Mouse (Mus musculus): ENCODE measurements around the gene Ppp1r8. TPM values are rescaled to one million over a fixed set of nuclear protein-coding genes. Genes with fewer than 3 reads are reported as not detected.

The Ppp1r8 gene
- 27.0 TPM for polyA plus RNA-seq (2014; fragmentation: Illumina TruSeq; extraction: RNeasy Lipid Tissue Mini Kit (QIAGEN cat#74804); ENCODE audit: low read depth, low replicate concordance)

GRCm38 (mm10) chr4:132842970-132843704, at the start of gene Ppp1r8:
Gene Ppp1r8 (minus strand): TSS chr4:132843169.

GRCm38 (mm10) chr4:132884064-132884843, 41.3 kb upstream of the Ppp1r8 start, which contains the start of gene Stx12:
Gene Stx12 (minus strand): TSS chr4:132884509.

DNA sequence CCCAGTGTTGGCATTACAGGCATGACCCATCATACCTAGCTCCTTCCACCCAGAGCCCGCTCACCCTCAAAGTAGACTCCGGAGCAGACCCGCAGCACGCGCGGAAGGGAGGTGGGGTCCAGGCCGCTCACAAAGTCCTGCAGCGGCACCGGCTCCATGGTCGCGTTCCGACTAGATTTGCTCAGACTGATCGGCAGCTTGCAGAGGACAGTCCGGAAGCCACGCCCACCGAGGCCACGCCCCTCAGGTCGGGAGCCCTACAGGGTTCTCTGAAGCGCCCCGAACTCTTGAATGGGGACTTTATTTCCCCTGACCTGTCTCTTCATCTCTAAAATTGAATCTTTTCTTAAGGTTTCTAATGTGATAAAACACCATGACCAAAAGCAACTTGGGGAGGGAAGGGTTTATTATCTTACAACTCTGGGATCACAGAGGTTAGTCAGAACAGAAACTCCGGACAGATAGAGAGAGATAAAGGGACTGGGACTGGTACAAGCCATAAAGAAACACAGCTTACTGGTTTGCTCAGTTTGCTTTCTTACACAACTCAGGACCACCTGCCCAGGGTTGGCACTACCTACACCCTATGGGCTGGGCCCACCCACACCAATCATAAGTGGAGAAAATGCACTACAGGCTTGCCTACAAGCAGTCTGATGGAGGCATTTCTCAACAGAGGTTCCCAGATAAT, 46.6 kb downstream of the Ppp1r8 start, which contains the start of gene Themis2:
TSS of gene Themis2 (minus strand) at position 192 of the 691 bp plus-strand sequence.

Other genes starting within 250 kb of the Ppp1r8 start
- gene Eya3, start 204.2 kb downstream of the Ppp1r8 start, polyA plus RNA-seq (2014; fragmentation: Illumina TruSeq; extraction: RNeasy Lipid Tissue Mini Kit (QIAGEN cat#74804); ENCODE audit: low read depth, low replicate concordance) = 25.5 TPM
- gene Xkr8, start 110.6 kb downstream of the Ppp1r8 start, polyA plus RNA-seq (2014; fragmentation: Illumina TruSeq; extraction: RNeasy Lipid Tissue Mini Kit (QIAGEN cat#74804); ENCODE audit: low read depth, low replicate concordance) = 1.7 TPM
- gene Smpdl3b, start 85.9 kb downstream of the Ppp1r8 start, polyA plus RNA-seq (2014; fragmentation: Illumina TruSeq; extraction: RNeasy Lipid Tissue Mini Kit (QIAGEN cat#74804); ENCODE audit: low read depth, low replicate concordance) = 1.1 TPM
- 18.4 TPM for gene Rpa2, start 74.8 kb downstream of the Ppp1r8 start, polyA plus RNA-seq (2014; fragmentation: Illumina TruSeq; extraction: RNeasy Lipid Tissue Mini Kit (QIAGEN cat#74804); ENCODE audit: low read depth, low replicate concordance)
- gene Themis2, start 46.8 kb downstream of the Ppp1r8 start, polyA plus RNA-seq (2014; fragmentation: Illumina TruSeq; extraction: RNeasy Lipid Tissue Mini Kit (QIAGEN cat#74804); ENCODE audit: low read depth, low replicate concordance) = 2.4 TPM
- gene Stx12, start 41.3 kb upstream of the Ppp1r8 start, polyA plus RNA-seq (2014; fragmentation: Illumina TruSeq; extraction: RNeasy Lipid Tissue Mini Kit (QIAGEN cat#74804); ENCODE audit: low read depth, low replicate concordance) = 44.1 TPM
- 28.5 TPM for gene Fam76a, start 79.4 kb upstream of the Ppp1r8 start, polyA plus RNA-seq (2014; fragmentation: Illumina TruSeq; extraction: RNeasy Lipid Tissue Mini Kit (QIAGEN cat#74804); ENCODE audit: low read depth, low replicate concordance)
- gene Fgr, start 130.9 kb upstream of the Ppp1r8 start, polyA plus RNA-seq (2014; fragmentation: Illumina TruSeq; extraction: RNeasy Lipid Tissue Mini Kit (QIAGEN cat#74804); ENCODE audit: low read depth, low replicate concordance) = 0.29 TPM
- 21.5 TPM for gene Ahdc1, start 168.1 kb upstream of the Ppp1r8 start, polyA plus RNA-seq (2014; fragmentation: Illumina TruSeq; extraction: RNeasy Lipid Tissue Mini Kit (QIAGEN cat#74804); ENCODE audit: low read depth, low replicate concordance)

All from heart, adult 10 weeks (tissue).